Mouse (Mus musculus) CD4-positive, CD25-positive, alpha-beta regulatory T cell, adult 4 months (primary cell): ENCODE data around the gene Gm20388. TPM values are rescaled to one million over a fixed set of nuclear protein-coding genes. Genes with fewer than 3 reads are reported as not detected.

ENCODE experiments used
- ATAC-seq: one replicate; pipeline ENCODE4 v1.8.0; 2017
- polyA plus RNA-seq, 2 experiments: library from polyadenylated mRNA; unstranded; fragments of 100-300 nt; shearing (Covaris generic); gene quantifications; one replicate each; pipeline ENCODE4 v1.2.1; 2017

The Gm20388 gene
- polyA plus RNA-seq, 2 experiments from 2014 or later, result 10.7 to 12.8 TPM

DNA sequence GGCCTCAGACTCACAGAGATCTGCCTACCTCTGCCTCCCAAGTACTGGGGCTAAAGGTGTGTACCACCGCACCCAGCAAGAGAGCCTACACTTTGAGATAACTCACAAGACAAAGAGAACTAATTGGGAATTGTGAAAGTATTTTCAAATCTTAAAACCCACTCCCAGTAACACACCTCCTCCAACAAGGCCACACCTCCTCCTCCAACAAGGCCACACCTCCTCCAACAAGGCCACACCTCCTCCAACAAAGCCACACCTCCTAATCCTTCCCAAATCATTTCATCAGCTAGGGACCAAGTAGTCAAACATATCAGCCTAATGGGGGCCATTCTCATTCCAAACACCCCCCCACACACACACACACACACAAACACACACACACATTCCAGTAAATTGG, 3863.8 kb downstream of the Gm20388 start:
- ATAC-seq, result no peak

DNA sequence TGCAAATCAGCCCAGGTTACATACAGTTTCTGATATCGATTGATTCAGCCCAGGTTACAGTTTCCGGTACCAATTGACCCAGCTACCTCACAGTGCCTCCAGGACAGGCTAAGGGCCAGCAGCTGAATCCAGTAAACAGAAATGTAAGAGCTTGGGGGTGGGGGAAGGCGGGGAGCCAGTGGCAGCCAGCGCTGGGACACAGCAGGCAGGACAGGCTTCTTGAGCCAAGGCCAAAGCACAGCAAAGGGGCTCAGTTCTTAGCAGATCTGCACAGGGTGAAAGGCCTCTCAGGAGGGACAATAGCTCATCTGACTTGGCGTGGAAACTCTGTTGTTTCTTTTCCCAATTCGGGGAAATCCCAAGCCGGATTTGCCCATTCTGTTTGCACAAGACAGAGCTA, 3866.7 kb downstream of the Gm20388 start:
- no peak for ATAC-seq

DNA sequence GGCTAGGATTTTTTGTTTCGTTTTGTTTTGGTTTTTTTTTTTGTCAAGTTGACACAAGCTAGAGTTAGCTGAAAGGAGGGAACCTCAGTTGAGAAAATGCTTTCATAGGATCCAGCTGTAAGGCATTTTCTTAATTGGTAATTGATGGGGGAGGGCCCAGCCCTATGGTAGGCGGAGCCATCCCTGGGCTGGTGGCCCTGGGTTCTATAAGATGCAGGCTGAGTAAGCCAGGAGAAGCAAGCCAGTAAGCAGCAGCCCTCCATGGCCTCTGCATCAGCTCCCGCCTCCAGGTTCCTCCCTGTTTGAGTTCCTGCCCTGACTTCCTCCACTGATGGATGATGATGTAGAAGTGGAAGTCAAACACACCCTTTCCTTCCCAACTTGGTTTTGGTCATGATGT, 3869.8 kb downstream of the Gm20388 start:
- ATAC-seq, result no peak

DNA sequence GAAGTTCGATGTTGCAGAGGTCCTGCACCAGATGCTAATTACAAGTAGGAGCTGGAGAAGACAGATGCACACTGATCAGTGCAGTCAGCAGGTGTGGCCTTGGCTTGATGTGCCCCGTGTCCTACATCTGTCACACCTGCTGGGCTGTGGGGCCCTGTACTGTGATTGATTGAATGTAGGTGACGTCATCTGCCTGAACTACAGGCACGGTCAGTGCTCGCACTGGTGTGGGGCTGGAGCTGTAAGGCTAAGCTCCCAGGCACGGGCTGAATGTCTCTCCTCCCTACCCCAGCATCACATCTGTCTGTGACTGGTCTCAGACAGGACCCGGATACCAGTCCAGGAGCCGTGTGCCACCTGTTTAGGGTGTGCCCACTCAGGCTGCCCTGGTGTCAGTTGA, 3870.6 kb downstream of the Gm20388 start:
- no peak for ATAC-seq

DNA sequence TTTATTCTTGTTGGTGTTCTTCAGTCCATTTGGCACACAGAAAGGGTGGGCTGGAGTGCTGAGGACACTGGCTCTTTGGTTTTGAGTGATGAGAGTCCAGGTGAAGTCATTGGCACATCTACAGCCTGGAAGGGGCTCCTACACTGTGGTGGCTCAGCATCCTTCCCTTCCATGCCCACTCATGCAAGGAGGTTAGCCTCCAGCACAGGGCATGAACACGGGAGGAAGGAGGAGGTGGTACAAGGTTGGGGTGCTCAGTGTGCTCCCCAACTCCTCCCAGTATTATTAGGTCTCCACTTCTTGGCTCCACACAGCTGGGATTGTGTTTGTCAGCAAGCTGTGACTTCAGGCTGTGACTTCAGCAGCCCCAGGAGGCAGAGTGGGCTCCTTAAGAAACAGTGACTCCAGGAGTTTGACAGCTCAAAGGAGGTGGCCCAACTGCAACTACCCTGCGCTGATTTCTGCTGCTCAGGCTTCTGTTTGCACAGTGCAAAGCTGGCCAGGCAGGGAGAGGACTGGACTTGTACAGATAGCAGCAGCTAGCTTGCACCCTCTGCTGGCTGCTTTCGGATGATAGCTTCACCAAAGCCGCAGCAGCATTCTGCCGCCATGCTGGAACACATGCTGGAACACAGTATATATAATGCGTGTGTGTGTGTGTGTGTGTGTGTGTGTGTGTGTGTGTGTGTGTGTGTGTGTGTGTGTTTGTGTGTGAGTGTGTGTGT, 3873.0 kb downstream of the Gm20388 start:
- ATAC-seq, result no peak

DNA sequence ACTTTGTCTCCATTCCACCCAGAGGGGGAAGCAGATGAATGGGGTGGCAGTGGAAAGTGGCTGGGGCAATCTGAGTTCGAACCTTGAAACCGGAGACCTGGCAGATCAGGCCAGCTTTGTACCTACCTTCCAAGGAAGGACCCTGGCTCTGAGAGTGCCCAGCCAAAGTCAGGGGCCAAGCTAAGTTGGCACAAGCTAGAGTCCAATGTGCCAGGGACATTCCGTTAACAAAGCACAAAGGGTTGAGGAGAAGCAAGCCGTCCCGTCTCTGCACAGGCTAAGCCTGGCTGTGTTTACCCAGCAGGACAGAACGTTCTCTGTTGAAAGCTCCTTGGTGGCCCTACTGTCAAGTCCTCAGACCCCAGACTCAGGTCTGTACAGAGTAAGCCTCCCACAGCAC, 3875.5 kb downstream of the Gm20388 start:
- ATAC-seq, result no peak

DNA sequence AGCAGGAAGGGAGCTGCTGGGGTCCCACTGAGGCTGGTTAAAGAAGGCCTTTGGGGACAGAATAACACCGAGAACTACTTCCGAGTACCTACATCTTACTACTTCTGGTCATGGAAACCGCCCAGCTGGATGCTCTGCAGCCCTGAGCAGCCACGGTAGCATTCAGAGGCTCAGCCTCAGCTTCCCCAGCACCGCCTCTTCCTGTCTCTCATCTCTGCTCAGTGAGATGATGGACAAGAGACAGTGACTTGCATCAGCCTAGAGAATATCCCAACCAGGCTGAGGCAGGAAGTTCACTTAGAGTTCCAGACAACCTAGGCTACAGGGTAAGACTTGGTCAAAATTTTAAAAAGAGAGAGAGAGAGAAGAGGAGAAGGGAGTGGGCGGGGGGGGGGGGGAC, 3876.0 kb downstream of the Gm20388 start:
- ATAC-seq, result no peak

DNA sequence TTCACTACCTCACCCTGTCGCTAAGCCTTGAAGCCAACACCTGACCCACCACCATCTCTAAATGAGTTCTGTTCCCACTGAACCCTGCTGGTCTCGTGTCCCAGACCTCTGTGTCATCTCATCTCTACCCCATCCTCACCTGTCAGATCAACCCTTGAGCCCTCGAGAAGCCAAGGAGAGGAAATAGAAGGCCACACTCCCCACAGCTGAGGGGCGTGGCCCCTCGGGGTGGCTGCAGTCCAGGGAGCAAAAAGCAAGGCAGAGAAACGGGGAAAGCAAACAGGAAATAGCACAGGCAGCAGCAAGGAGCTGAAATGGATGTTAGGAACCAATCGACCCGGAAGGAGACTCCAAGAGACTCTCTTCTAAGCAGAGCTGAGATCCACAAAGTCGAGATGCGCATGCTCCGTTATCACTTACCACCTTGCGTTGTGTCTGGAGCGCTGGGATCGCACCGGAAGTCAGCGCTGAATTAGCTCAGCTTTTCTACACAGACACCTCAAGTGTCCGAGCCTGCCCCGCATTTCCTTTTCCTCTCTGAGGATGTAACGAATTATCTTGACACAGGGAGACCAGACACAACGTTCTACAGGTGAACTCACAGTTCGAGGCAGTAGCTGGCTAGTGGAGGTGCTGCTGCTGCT, 3876.7 kb downstream of the Gm20388 start:
- peak; percentile 32 for ATAC-seq

DNA sequence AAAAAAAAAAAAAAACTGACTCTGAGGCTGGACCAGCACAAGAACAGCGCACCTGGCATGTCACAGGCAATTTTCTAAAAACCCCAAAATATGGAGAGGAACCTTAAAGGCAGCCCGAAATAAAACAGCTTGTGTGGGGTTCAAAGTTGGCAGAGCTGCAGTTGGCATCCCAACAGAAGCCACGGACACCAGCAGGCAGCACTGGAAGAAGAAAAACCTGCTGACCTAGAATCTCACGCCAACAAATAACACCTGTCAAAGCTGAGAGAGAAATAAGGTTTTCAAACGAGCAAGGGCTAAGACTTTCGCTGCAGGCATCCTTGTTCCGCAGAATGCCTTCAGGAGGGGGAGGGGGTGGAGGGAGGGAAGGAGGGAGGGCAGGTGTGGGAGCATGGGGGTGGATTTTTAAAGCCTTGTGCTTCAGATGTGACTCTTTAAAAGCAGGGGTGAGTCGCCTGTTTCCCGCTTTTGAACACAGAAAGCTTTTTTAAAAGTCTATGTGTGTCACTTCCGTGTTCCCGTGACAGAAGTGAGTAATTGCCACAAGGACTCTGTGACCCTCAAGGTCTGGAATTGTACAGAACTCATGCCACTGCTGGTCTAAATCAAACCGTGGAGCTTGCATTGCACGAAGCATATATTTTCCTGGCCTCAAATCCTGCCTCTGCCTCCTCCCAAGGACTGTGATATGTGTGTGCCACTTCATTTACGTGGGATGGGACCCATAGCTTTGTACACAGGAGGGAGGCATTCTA, 3878.0 kb downstream of the Gm20388 start:
- no peak for ATAC-seq

DNA sequence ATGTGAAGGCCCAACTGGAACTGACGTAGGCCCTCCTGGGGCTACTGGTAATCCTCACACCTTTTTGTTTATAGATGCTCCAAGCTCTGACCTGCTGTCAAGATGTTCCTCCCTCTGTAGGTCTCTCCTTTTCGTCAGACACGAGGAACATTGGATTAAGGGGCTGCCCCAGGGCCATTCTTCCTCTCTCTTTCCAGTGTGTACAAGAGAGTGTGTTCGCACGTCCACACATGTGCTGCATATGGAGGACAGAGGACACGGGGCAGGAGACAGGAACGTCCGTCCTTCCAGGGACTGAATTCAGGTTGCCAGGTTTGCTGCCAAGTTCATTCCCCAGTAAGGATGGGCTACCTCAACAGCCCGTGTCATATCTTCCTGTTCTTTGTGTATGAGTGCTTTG, 3878.8 kb downstream of the Gm20388 start:
- ATAC-seq, result no peak

DNA sequence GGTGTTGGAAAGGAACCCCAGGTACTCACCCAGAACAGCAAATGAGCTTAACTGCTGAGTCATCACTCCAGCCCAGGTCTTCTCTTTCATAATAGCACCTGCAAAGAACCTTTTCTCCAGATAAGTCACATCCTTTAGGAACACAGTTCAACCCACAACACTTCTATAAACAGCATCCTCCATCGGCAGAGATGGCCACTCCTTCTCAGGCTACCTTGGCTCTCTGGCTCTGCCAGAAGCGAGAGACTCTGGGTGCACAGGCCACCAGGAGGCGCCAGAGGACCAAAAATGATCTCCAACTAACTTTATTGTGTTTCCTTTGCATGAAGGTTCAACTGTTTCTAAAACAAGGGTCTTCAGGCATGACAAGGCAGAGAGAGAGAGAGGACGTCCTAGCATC, 3879.3 kb downstream of the Gm20388 start:
- peak; percentile 70 for ATAC-seq

DNA sequence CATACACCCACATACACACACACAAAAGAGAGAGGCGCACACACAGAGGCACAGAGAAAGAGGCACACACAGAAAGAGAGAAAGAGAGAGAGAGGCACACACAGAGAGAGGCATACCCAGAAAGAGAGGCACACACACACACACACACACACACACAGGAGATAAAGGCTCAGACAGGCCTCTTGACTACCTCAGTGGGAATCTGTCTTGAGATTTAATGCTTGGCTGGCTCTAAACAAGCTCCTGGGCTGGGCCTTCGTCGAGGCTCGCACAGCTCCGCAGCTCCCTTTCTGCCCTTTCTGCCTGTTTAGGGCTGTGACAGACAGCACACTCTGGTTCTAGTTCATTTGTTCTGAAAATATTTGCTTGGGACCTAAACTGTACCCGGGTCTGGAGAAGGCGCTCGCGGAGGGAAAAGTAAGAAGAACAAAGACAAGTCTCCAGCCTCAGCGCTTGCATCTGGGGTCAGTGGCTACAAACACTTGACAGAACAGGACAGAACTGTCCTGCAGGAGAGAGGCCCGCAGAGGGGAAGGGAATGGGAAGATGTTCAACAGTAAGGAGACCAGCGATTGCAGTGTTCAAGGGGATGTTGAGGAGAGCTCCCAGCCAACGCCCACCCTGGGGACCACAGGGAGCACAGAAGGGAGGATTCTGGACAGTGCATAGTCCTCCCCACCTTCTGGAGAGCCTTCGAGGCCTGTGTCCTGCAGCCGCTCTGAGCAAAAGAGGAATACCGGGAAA, 3880.6 kb downstream of the Gm20388 start:
- ATAC-seq, result no peak

DNA sequence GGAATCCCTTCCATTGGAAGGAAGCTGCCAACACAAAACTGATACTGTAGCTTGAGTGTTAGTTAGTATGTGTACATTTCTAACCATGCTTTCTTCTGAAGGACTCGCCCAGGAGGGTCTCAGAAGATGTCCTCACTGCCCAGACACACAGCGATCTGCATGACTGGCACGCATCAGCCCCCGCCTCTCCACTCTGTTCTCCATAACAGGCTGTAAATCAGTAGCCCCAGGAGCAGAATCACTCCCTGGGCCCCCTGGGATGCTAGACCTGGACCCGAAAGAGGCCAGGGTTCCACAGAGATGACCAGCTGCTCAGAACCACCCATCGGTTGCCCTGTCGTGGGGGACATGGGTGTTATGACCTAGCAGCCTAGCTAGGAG, 3881.2 kb downstream of the Gm20388 start:
- ATAC-seq, result no peak

DNA sequence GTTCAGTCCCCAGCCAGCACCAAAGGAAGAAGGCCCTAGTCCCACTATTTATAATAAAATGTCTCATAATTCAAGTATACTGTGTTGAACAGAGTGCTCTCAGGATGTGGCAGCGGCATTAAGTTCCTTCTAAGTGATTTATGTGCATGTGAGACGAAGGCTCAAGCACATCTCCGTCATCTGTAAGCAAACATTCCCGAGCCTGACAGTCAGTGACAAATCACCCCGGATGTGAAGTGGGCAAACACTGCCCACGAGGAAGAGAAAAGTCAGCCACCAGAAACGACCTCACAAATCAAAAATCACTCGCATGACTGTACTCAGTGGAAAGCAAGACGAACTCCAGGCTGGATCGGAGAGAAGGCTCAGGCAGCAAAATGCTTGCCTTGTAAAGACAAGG, 3883.3 kb downstream of the Gm20388 start:
- no peak for ATAC-seq

DNA sequence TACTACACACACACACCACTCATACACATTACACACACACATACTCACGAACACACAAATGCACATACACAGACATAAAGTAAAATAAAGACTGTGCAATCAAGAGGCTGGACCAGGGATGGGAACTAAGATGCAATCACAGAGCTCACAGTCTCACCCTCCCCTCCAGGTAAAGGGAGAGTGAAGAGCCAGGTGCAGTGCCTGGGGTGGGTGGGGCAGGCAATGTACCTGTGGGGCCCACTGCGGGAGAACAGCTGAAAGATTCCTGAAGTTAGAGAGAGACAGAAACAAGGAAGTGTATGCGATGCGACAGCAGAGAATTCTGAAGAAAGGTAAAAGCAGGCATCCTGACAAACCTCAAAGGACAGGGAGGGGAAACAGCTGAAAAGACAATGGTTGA, 3884.1 kb downstream of the Gm20388 start:
- no peak for ATAC-seq

DNA sequence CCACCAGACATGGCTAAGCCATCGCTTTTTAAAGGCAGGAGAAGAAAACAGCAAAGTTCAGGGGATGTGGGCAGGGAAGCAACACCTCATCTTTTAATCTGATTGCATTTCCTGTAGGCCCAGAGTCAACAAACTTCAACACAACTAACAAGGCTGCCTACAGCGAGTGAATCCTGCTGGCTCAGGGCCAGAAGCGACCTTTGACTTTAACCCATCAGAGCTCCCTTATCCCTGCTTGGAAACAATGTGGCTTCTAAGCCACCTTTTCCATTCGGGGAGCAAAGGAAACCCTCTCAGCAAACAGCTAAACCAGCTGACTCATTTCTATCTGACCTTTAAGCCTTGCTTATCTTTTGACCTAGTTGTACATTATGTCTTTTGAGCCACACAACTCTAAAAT, 3886.1 kb downstream of the Gm20388 start:
- ATAC-seq, result peak; percentile 34

DNA sequence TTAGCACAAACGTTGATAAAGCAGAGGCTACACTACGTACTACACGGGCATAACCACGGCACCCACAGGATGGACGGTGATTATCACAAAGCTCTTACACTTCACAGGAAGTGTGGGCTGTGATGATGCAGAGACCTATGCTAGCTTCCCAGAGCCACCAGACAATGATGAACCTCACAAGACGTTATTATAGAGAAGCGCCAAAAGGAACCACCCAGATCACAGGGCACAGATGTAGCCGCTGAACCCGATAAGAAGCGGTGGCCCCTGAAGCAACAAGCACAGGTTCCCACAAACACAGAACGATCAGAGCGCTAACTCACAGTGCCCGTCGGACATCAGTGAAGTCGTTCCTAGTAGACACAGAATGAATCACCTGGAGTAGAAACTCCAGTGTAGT, 3887.3 kb downstream of the Gm20388 start:
- ATAC-seq, result no peak

DNA sequence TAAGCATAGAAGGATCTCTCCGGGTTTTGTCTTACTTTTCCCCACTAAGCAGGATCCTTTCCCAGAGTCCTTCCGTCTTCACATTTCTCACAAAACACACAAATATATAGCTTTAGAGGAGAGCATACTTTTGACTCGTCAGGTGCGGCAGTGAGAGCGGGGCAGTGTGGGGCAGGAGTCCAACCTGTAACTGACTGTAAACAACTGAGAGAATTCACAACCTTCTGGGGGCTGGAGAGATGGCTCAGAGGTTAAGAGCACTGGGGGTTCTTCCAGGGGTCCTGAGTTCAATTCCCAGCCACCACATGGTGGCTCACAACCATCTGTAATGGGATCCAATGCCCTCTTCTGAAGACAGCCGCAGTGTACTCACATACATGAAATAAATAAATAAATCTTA, 3888.8 kb downstream of the Gm20388 start:
- ATAC-seq, result no peak

DNA sequence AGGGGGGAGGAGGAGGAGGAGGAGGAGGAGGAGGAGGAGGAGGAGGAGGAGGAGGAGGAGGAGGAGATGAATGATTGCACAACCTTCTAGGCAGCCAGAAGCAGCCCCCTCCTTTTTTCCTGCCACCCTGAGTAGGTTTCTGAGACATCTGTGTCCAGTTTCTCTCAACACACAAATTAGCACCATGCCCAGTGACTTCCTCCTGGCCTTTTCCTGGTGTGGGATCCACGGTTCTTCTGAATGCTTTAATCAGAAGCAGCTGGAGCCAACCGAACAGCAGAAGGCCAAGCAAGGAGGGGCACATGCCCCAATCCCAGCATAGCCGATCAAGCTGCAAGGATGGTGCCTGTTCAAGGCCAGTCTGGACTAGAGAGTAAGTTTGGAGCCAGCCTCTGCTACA, 3889.2 kb downstream of the Gm20388 start:
- ATAC-seq, result no peak

DNA sequence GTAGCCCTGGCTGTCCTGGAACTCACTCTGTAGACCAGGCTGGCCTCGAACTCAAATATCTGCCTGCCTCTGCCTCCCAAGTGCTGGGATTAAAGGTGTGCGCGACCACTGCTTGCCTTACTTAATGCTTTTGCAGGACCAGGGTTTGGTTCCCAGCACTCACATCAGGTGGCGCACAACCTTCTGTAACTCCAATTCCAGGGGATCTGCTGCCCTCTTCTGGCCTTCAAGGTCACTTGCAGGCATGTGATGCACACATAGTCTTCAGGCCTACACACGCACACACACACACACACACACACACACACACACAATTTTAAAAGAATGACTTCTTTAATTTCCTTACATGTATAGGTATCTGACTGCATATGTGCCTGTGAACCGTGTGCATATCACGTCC, 3890.2 kb downstream of the Gm20388 start:
- no peak for ATAC-seq

DNA sequence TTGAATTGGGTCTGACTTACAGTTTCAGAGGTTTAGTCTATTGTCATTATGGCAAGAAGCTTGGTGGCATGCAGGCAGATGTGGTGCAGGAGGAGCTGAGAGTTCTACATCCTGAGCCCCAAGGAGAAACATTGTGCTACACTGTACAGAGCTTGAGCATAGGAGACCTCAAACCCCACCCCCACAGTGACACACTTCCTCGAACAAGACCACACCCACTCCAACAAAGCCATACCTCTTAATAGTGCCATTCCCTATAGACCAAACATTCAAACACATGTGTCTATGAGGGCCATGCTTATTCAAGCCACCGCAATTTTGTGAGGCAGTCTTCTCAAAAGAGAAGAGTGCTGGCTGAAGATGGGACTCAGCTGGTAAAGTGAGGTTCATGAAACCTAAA, 3890.9 kb downstream of the Gm20388 start:
- ATAC-seq, result no peak

DNA sequence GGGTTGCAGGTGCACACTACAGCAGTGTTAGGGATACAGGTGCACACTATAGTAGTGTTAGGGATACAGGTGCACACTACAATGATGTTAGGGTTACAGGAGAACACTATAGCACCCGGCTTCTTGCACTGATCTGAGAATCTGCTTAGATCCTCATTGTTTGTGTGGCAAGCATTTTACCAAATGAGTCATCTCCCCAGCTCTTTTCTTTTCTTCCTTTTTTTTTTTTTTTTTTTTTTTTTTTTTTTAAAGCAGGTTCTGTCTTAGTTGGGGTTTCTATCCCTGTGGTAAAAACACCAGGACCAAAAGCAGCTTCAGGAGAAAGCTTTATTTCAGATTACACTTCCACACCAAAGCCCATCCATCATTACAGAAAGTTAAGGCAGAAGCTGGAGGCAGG, 3893.0 kb downstream of the Gm20388 start:
- ATAC-seq, result no peak

DNA sequence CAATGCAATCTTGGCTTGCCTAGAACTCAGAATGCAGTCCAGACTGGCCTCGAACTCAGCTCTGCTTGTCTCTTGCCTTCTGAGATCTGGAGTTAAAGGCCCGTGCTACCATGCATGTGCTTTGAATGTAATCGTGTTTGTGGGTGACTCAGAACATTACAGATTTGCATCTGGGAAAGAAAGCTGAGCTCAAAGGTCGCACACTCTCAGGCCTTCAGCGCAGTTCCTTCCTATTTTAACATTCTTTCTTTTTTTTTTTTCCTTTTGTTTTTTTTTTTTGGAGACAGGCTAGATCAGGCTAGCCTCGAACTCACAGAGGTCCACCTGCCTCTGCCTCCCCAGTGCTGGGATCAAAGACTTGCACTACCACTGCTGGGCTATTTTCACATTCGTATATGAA, 3893.9 kb downstream of the Gm20388 start:
- no peak for ATAC-seq
